9 mouse cellular contexts compared by ENCODE assay signal in the genomic region with DNA sequence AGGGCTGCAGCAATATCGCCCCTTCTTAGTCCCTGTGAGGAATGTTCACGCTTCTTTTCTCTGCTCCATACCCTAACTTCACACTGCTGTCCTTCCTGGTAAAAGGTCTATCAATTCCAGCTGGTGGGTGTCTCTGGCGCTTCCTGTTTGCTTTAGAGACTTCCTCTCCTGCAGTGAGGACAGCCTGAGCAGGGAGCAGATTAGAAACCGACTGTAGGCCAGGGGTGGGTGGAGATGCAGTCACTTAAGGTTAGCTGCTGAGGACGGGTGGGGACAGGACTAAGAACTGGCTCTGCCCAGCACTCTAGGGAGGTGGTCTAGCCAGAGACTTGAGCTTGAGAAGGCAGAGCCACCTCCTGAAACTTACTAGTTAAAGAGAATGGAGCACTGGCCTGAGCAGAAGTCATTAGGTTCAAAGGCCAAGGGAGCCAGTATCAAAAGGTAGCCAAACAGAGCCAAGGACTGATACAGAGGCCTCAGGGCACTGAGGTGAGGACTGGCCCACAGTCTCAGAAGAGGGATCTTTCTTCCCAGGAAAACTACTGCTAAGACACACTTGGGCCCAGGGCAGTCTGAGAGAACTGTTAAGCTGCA. TPM values are rescaled to one million over a fixed set of nuclear protein-coding genes. Genes with fewer than 3 reads are reported as not detected.
DNase-seq lines count a peak whose midpoint lies in the region; ATAC-seq and TF ChIP-seq lines count a peak whose summit lies in the region.
"Had no signal": no experiment of that assay in that cellular context is flagged by ENCODE, and none has a peak within 500 bp of the region (broad histone marks: within the 10 kb centered on the region; RNA-seq: fewer than 3 reads in every experiment).

No protein-coding gene starts in this region.

- no peak; the same call in 1 of the 2 replicates for ATAC-seq in heart, embryonic 14.5 days (ENCODE audit: insufficient number of reproducible peaks, insufficient read depth, low FRiP score, low read depth)
- ATAC-seq in liver, embryonic 16.5 days (ENCODE audit: low read depth): peak; percentile 41
- ATAC-seq in activated CD4-positive, CD25-positive, alpha-beta regulatory T cell, adult 4 months: no peak

- no peak for TF ChIP-seq CTCF in thymus, adult 2 months (IDR thresholded peaks at IDR 0.05; ENCODE audit: borderline replicate concordance, control insufficient read depth, extremely low read depth, insufficient read depth, low read length, poor library complexity)

- H3K27me3 ChIP-seq in thymus, adult 2 months (ENCODE audit: control insufficient read depth, insufficient read depth, low read length): no peaks in the 10 kb centered on the region
- H3K27me3 ChIP-seq in heart, embryonic 14.5 days (ENCODE audit: control insufficient read depth, insufficient read depth, low read length): no peaks in the 10 kb centered on the region
- no peaks in the 10 kb centered on the region for H3K27me3 ChIP-seq in liver, embryonic 16.5 days (ENCODE audit: control insufficient read depth, insufficient read depth, low read depth, low read length)
- H3K27me3 ChIP-seq: neural tube, embryonic 12.5 days had no signal

- no peak overlapping the region for H3K4me2 ChIP-seq in heart, embryonic 14.5 days (ENCODE audit: low read length)
- no peak overlapping the region for H3K4me2 ChIP-seq in liver, embryonic 16.5 days (ENCODE audit: low read depth, low read length)
- H3K4me2 ChIP-seq: neural tube, embryonic 12.5 days had no signal

- TF ChIP-seq POLR2A in thymus, adult 2 months (IDR thresholded peaks at IDR 0.05; ENCODE audit: control insufficient read depth, extremely low read depth, insufficient read depth, low read length, poor library complexity): no peak

- WGBS in thymus, adult 2 months: 42% methylated on average over 5 of the region's 5 CpGs
- 28% methylated on average over 5 of the region's 5 CpGs for WGBS in heart, embryonic 14.5 days
- WGBS in liver, embryonic 16.5 days (ENCODE audit: insufficient replicate concordance): 18% methylated on average over 5 of the region's 5 CpGs

- peak overlapping the region; percentile 6; the same call in 1 of the 2 replicates for H3K9ac ChIP-seq in heart, embryonic 14.5 days (ENCODE audit: low read length)
- H3K9ac ChIP-seq in liver, embryonic 16.5 days (ENCODE audit: low read depth, low read length): no peak overlapping the region
- H3K9ac ChIP-seq: neural tube, embryonic 12.5 days had no signal

- peaks cover 15% of the 10 kb centered on the region for H3K36me3 ChIP-seq in thymus, adult 2 months (ENCODE audit: control insufficient read depth, insufficient read depth, low read length)
- peaks cover 16% of the 10 kb centered on the region; the same call in 1 of the 2 replicates for H3K36me3 ChIP-seq in heart, embryonic 14.5 days (ENCODE audit: control insufficient read depth, insufficient read depth, low read length)
- peaks cover 4% of the 10 kb centered on the region for H3K36me3 ChIP-seq in liver, embryonic 16.5 days (ENCODE audit: control insufficient read depth, insufficient read depth)

- H3K27ac ChIP-seq in thymus, adult 2 months (ENCODE audit: control insufficient read depth, insufficient read depth, low read length): peak overlapping the region; percentile 10; the same call in 1 of the 2 replicates
- H3K27ac ChIP-seq in heart, embryonic 14.5 days (replicated peaks in 1 of 2; ENCODE audit: control insufficient read depth in 1 of 2, insufficient read depth in 1 of 2, low read depth in 2 of 2, low read length in 2 of 2): peak overlapping the region; percentile 70 to 73
- peak overlapping the region; percentile 56 for H3K27ac ChIP-seq in liver, embryonic 16.5 days (ENCODE audit: low read length)
- H3K27ac ChIP-seq: neural tube, embryonic 12.5 days had no signal

- no peaks in the 10 kb centered on the region for H3K9me3 ChIP-seq in heart, embryonic 14.5 days (ENCODE audit: control insufficient read depth, low read length)
- H3K9me3 ChIP-seq in liver, embryonic 16.5 days (replicated peaks; ENCODE audit: control insufficient read depth, low read length): no peaks in the 10 kb centered on the region
- H3K9me3 ChIP-seq: neural tube, embryonic 12.5 days had no signal

- peaks cover 41% of the 10 kb centered on the region for H3K4me1 ChIP-seq in thymus, adult 2 months (replicated peaks; ENCODE audit: control insufficient read depth, insufficient read depth, low read length)
- peaks cover 32 to 45% of the 10 kb centered on the region in 2 experiments for H3K4me1 ChIP-seq in heart, embryonic 14.5 days (ENCODE audit: control insufficient read depth in 2 of 2, insufficient read depth in 2 of 2, low read length in 2 of 2)
- H3K4me1 ChIP-seq in liver, embryonic 16.5 days (ENCODE audit: control insufficient read depth, low read depth, low read length): peaks cover 39% of the 10 kb centered on the region

- no peak for DNase-seq in thymus, adult 2 months
- no peak for DNase-seq in thymus, postnatal 36 days
- no peak for DNase-seq in cerebellum, adult 9-10 months
- DNase-seq in spleen, postnatal 4 days (ENCODE audit: low spot score in 2 of 2): no peak
- no peak for DNase-seq in urinary bladder, postnatal 4 days (ENCODE audit: low spot score in 2 of 2)

- no peak overlapping the region for H3K4me3 ChIP-seq in thymus, adult 2 months (ENCODE audit: control insufficient read depth, insufficient read depth, low read length)
- no peak overlapping the region for H3K4me3 ChIP-seq in heart, embryonic 14.5 days (ENCODE audit: control insufficient read depth in 1 of 2, insufficient read depth in 1 of 2, low read depth in 1 of 2, low read length in 2 of 2)
- no peak overlapping the region for H3K4me3 ChIP-seq in liver, embryonic 16.5 days (ENCODE audit: low read depth, low read length)
- H3K4me3 ChIP-seq: neural tube, embryonic 12.5 days had no signal

RNA-seq across cellular contexts. Expression of a gene that starts 11.4 kb away (rescaled TPM):
- polyA plus RNA-seq in thymus, adult 2 months (2012; rRNA removed): 0.24 and 0.31 TPM in 2 replicates
- not detected in 2 replicates for polyA plus RNA-seq in heart, embryonic 14.5 days (2014; fragmentation: Nextera tagmentation; extraction: Ambion mirVana)
- polyA plus RNA-seq in liver, embryonic 16.5 days (2015; fragmentation: Nextera tagmentation; extraction: Ambion mirVana): 0.24 TPM in 1 of 2 replicates, not detected in the other
- polyA plus RNA-seq in activated CD4-positive, CD25-positive, alpha-beta regulatory T cell, adult 4 months (2017; shearing (Covaris generic)): under 1 TPM; 0.70 to 0.78 TPM
- polyA plus RNA-seq: neural tube, embryonic 12.5 days had no signal

RNA-seq across cellular contexts. Expression of a gene that starts 12.8 kb away (rescaled TPM):
- polyA plus RNA-seq in thymus, adult 2 months (2012; rRNA removed): 56.4 and 58.1 TPM in 2 replicates
- 28.3 and 29.4 TPM in 2 replicates for polyA plus RNA-seq in heart, embryonic 14.5 days (2014; fragmentation: Nextera tagmentation; extraction: Ambion mirVana)
- polyA plus RNA-seq in liver, embryonic 16.5 days (2015; fragmentation: Nextera tagmentation; extraction: Ambion mirVana): 9.9 and 12.0 TPM in 2 replicates
- 10 to 100 TPM; 11.2 to 13.3 TPM for polyA plus RNA-seq in activated CD4-positive, CD25-positive, alpha-beta regulatory T cell, adult 4 months (2017; shearing (Covaris generic))

RNA-seq across cellular contexts. Expression of a gene that starts 13.0 kb away (rescaled TPM):
- polyA plus RNA-seq in thymus, adult 2 months (2012; rRNA removed): 290 and 304 TPM in 2 replicates
- polyA plus RNA-seq in heart, embryonic 14.5 days (2014; fragmentation: Nextera tagmentation; extraction: Ambion mirVana): 15.8 and 30.7 TPM in 2 replicates
- 21.9 and 22.6 TPM in 2 replicates for polyA plus RNA-seq in liver, embryonic 16.5 days (2015; fragmentation: Nextera tagmentation; extraction: Ambion mirVana)
- 10 to 100 TPM; 29.0 to 44.1 TPM for polyA plus RNA-seq in activated CD4-positive, CD25-positive, alpha-beta regulatory T cell, adult 4 months (2017; shearing (Covaris generic))

RNA-seq across cellular contexts. Expression of a gene that starts 20.9 kb away (rescaled TPM):
- polyA plus RNA-seq in thymus, adult 2 months (2012; rRNA removed): 24.2 and 27.3 TPM in 2 replicates
- polyA plus RNA-seq in heart, embryonic 14.5 days (2014; fragmentation: Nextera tagmentation; extraction: Ambion mirVana): 1.0 and 1.4 TPM in 2 replicates
- polyA plus RNA-seq in liver, embryonic 16.5 days (2015; fragmentation: Nextera tagmentation; extraction: Ambion mirVana): 1.9 and 2.2 TPM in 2 replicates
- 10 to 100 TPM; 25.3 to 42.0 TPM for polyA plus RNA-seq in activated CD4-positive, CD25-positive, alpha-beta regulatory T cell, adult 4 months (2017; shearing (Covaris generic))

RNA-seq across cellular contexts. Expression of a gene that starts 32.8 kb away (rescaled TPM):
- polyA plus RNA-seq in thymus, adult 2 months (2012; rRNA removed): 0.32 and 0.55 TPM in 2 replicates
- 0.26 and 0.35 TPM in 2 replicates for polyA plus RNA-seq in heart, embryonic 14.5 days (2014; fragmentation: Nextera tagmentation; extraction: Ambion mirVana)
- polyA plus RNA-seq in liver, embryonic 16.5 days (2015; fragmentation: Nextera tagmentation; extraction: Ambion mirVana): 0.05 TPM in 1 of 2 replicates, not detected in the other
- under 1 TPM in 1 of 2 experiments, not detected in 1; 0.17 TPM for polyA plus RNA-seq in activated CD4-positive, CD25-positive, alpha-beta regulatory T cell, adult 4 months (2017; shearing (Covaris generic))

Comparison
In these comparisons a context has a peak if more than half of its experiments do, and no peak if none do; other contexts are left out.
1. H3K27ac ChIP-seq: peak in every context shown above with its lines; median percentile 72 in heart, embryonic 14.5 days; 56 in liver, embryonic 16.5 days; 10 in thymus, adult 2 months.